Mouse (Mus musculus): Measurements from ENCODE around the gene Sart1. TPM values are rescaled to one million over a fixed set of nuclear protein-coding genes. Genes with fewer than 3 reads are reported as not detected.
A peak's percentile ranks its signal among the peaks of the same experiment; 100 is the strongest.

Gene Sart1
- total RNA-seq (2021), result 10 to 100 TPM; 47.5 to 49.5 TPM
- long read RNA-seq, experiment 1, full-length matches to known transcripts, result 60 of 75 reads
- long read RNA-seq, experiment 1, partial matches to known transcripts, result 8 of 75 reads
- long read RNA-seq, experiment 1, other reads (novel, unspliced or antisense), result 7 of 75 reads
- long read RNA-seq, experiment 2, full-length matches to known transcripts, result 47 of 53 reads
- long read RNA-seq, experiment 2, partial matches to known transcripts, result 4 of 53 reads
- long read RNA-seq, experiment 2, other reads (novel, unspliced or antisense), result 2 of 53 reads

GRCm38 (mm10) chr19:5388588-5389242 lies at the start of gene Sart1:
TSS of gene Sart1 (minus strand) at chr19:5388703.
- intact Hi-C loops (cut with DNase I), result loop anchor here (1.0 to 2.0 kb wide), 2 partner anchors 22 to 36 kb away; partner anchors contain the start of genes AI837181, Drap1 and Eif1ad
- DNase-seq, result peak; percentile 94

GRCm38 (mm10) chr19:5433951-5434350 lies 45.4 kb upstream of the Sart1 start:
- DNase-seq, result no peak
- intact Hi-C loops (cut with DNase I), result loop anchor here (2.0 kb wide), 1 partner anchor 53 kb away; no protein-coding TSS in a partner anchor

- peak; percentile 52 to 71 for DNase-seq
- intact Hi-C loops (cut with DNase I), result no loop called here
These were observed 44.7 kb upstream of the Sart1 start for GRCm38 (mm10) chr19:5432992-5433852.

- DNase-seq, result no peak
These were observed 43.5 kb upstream of the Sart1 start for GRCm38 (mm10) chr19:5431911-5432464.

GRCm38 (mm10) chr19:5430408-5430807 lies 41.9 kb upstream of the Sart1 start:
- no peak for DNase-seq
- intact Hi-C loops (cut with DNase I), result no loop called here

More at GRCm38 (mm10) chr19:5431911-5432464, 43.5 kb upstream of the Sart1 start:
- intact Hi-C loops (cut with DNase I), result no loop called here

- intact Hi-C loops (cut with DNase I), result loop anchor here (2.0 kb wide), 1 partner anchor 63 kb away; the partner anchor contains the start of genes Banf1 and Eif1ad
- DNase-seq, result peak; percentile 58 to 69
These were observed 41.3 kb upstream of the Sart1 start for GRCm38 (mm10) chr19:5429806-5430205.

GRCm38 (mm10) chr19:5429219-5429618 lies 40.7 kb upstream of the Sart1 start:
- no peak for DNase-seq
- intact Hi-C loops (cut with DNase I), result loop anchor here (2.0 kb wide), 1 partner anchor 62 kb away; the partner anchor contains the start of genes Banf1 and Eif1ad

GRCm38 (mm10) chr19:5428083-5428482 lies 39.6 kb upstream of the Sart1 start:
- intact Hi-C loops (cut with DNase I), result loop anchor here (2.0 kb wide), 1 partner anchor 61 kb away; the partner anchor contains the start of genes Banf1 and Eif1ad
- DNase-seq, result peak in 1 of 2 experiments; percentile 57

- no peak for DNase-seq
- intact Hi-C loops (cut with DNase I), result no loop called here
These were observed 38.3 kb upstream of the Sart1 start for GRCm38 (mm10) chr19:5426640-5427290.

- no peak for DNase-seq
- intact Hi-C loops (cut with DNase I), result loop anchor here (2.0 kb wide), 1 partner anchor 37 kb away; the partner anchor contains the start of gene Sart1
These were observed 37.5 kb upstream of the Sart1 start for GRCm38 (mm10) chr19:5425906-5426565.

- DNase-seq, result peak; percentile 95 to 96
- intact Hi-C loops (cut with DNase I), result loop anchor here (2.0 kb wide), 1 partner anchor 36 kb away; the partner anchor contains the start of gene Sart1
These were observed 36.6 kb upstream of the Sart1 start, which contains the start of the genes Drap1 and AI837181 for GRCm38 (mm10) chr19:5424782-5425741. TSS of gene Drap1 (minus strand) at chr19:5424979. TSS of gene AI837181 (plus strand) at chr19:5425144.

GRCm38 (mm10) chr19:5424092-5424781 lies 35.7 kb upstream of the Sart1 start:
- intact Hi-C loops (cut with DNase I), result loop anchor here (2.0 kb wide), 1 partner anchor 35 kb away; the partner anchor contains the start of gene Sart1
- peak; percentile 73 to 80 for DNase-seq

GRCm38 (mm10) chr19:5423561-5423960 lies 35.1 kb upstream of the Sart1 start:
- DNase-seq, result no peak
- intact Hi-C loops (cut with DNase I), result no loop called here

- DNase-seq, result no peak
- intact Hi-C loops (cut with DNase I), result no loop called here
These were observed 34.5 kb upstream of the Sart1 start for GRCm38 (mm10) chr19:5422895-5423443.

GRCm38 (mm10) chr19:5422267-5422666 lies 33.8 kb upstream of the Sart1 start:
- no peak for DNase-seq
- intact Hi-C loops (cut with DNase I), result no loop called here

- intact Hi-C loops (cut with DNase I), result no loop called here
- DNase-seq, result no peak
These were observed 33.3 kb upstream of the Sart1 start for GRCm38 (mm10) chr19:5421784-5422183.

- no peak for DNase-seq
- intact Hi-C loops (cut with DNase I), result no loop called here
These were observed 32.1 kb upstream of the Sart1 start for GRCm38 (mm10) chr19:5420579-5420978.

Measured in heart, postnatal 14 days (tissue).